Mouse (Mus musculus): Measurements from ENCODE around the gene Trpv5. TPM values are rescaled to one million over a fixed set of nuclear protein-coding genes. Genes with fewer than 3 reads are reported as not detected.

The Trpv5 gene
- polyA plus RNA-seq, 1 experiment from 2014 or later = 0.04 TPM

Other genes with a start within 250 kb of the Trpv5 start
- gene Gm10334, start 234.6 kb downstream of the Trpv5 start, polyA plus RNA-seq (2015; fragmentation: Nextera tagmentation; extraction: Ambion mirVana) = not detected in 2 replicates
- gene Prss1, start 221.8 kb downstream of the Trpv5 start, polyA plus RNA-seq (2015; fragmentation: Nextera tagmentation; extraction: Ambion mirVana) = 0.71 and 1.2 TPM in 2 replicates
- 3.6 and 4.7 TPM in 2 replicates for gene Prss2, start 159.0 kb downstream of the Trpv5 start, polyA plus RNA-seq (2015; fragmentation: Nextera tagmentation; extraction: Ambion mirVana)
- gene Ephb6, start 75.3 kb downstream of the Trpv5 start, polyA plus RNA-seq (2015; fragmentation: Nextera tagmentation; extraction: Ambion mirVana) = 81.3 and 84.2 TPM in 2 replicates
- gene Trpv6, start 44.4 kb downstream of the Trpv5 start, polyA plus RNA-seq (2015; fragmentation: Nextera tagmentation; extraction: Ambion mirVana) = 0.64 and 1.1 TPM in 2 replicates
- 0.18 TPM in 1 of 2 replicates, not detected in the other for gene Llcfc1, start 3.7 kb upstream of the Trpv5 start, polyA plus RNA-seq (2015; fragmentation: Nextera tagmentation; extraction: Ambion mirVana)
- gene Kel, start 23.6 kb upstream of the Trpv5 start, polyA plus RNA-seq (2015; fragmentation: Nextera tagmentation; extraction: Ambion mirVana) = 0.31 and 0.75 TPM in 2 replicates
- gene Olfr459, start 94.4 kb upstream of the Trpv5 start, polyA plus RNA-seq (2015; fragmentation: Nextera tagmentation; extraction: Ambion mirVana) = not detected in 2 replicates
- not detected in 2 replicates for gene Pip, start 166.8 kb upstream of the Trpv5 start, polyA plus RNA-seq (2015; fragmentation: Nextera tagmentation; extraction: Ambion mirVana)
- not detected in 2 replicates for gene Sval2, start 172.2 kb upstream of the Trpv5 start, polyA plus RNA-seq (2015; fragmentation: Nextera tagmentation; extraction: Ambion mirVana)

All from thymus, postnatal 0 days (tissue).